Mouse (Mus musculus): ENCODE data around the gene Dennd4a. TPM values are rescaled to one million over a fixed set of nuclear protein-coding genes. Genes with fewer than 3 reads are reported as not detected.
A peak's percentile ranks its signal among the peaks of the same experiment; 100 is the strongest.

Gene Dennd4a
- total RNA-seq, 2 experiments from 2014 or later, result 24.9 to 47.0 TPM

GRCm38 (mm10) chr9:64907441-64907840, 96.3 kb downstream of the Dennd4a start:
- ATAC-seq (replicated peaks; ENCODE audit: poor library complexity), result no peak

DNA sequence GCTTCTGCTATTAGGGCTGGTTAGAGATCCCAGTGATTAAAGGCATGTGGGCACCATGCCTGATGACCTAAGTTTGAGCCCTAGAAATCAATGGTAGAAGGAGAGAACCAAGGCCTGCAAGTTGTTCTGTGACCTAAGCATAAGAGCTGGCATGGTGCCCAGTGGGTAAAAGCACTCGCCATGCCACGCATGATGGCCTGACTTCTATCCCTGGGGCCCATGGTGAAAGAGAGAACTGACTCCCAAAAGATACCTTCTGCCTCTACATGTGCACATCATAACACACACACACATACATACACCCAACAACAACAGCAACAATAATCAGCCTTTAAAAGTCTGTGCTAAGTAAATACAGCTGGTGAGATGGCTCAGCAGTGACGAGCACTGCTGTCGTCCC, 102.3 kb downstream of the Dennd4a start:
- no peak for ATAC-seq (replicated peaks; ENCODE audit: poor library complexity)

GRCm38 (mm10) chr9:64913973-64914372, 102.8 kb downstream of the Dennd4a start:
- no peak for ATAC-seq (replicated peaks; ENCODE audit: poor library complexity)

GRCm38 (mm10) chr9:64914629-64915028, 103.5 kb downstream of the Dennd4a start:
- 0 out of 2 replicates have a peak, but pooled peaks have one; percentile 26 for ATAC-seq (replicated peaks; ENCODE audit: poor library complexity)

GRCm38 (mm10) chr9:64918560-64918959, 107.4 kb downstream of the Dennd4a start:
- ATAC-seq (replicated peaks; ENCODE audit: poor library complexity), result peak; percentile 64

GRCm38 (mm10) chr9:64925771-64926170, 114.6 kb downstream of the Dennd4a start:
- ATAC-seq (replicated peaks; ENCODE audit: poor library complexity), result peak; percentile 88

DNA sequence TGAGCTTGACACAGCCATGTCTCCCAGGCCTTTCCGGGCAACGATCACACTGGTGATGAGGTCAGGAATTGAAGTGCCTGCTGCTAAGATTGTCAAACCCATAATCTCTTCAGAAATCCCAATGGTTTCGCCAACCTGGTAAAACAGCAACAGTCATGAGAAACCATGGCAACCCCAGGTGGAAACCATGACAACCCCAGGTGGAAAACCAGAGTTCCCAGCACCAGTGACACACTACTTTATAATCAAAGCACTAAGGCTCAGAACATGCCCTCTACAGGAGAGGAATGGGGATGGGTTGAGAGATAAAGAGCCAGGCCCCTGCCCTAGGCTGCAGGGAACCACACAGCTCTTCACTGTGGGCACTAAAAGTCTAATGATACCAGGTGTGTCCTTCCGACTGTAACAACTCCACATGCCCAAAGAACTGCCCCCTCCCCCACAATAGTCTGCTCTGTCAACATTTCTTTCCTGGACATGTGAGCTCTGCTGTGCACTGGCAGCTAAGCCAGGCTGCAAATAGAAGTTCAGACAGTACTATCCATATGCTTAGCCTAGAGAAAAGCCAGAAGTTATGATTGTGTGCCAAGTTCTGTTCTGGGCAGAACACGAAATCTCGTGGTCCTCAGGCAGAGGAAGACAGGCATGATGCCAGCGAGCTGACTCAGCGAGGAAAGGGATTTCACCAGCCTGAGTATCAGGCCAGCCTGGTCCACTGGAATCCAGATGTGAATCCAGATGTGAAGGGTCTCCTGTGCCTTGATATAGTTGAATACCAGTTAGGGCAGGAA, 115.3 kb downstream of the Dennd4a start:
- ATAC-seq (replicated peaks; ENCODE audit: poor library complexity), result 0 out of 2 replicates have a peak, but pooled peaks have one; percentile 10

- no peak for ATAC-seq (replicated peaks; ENCODE audit: poor library complexity)
Observed at GRCm38 (mm10) chr9:64930256-64930655, 119.1 kb downstream of the Dennd4a start.

DNA sequence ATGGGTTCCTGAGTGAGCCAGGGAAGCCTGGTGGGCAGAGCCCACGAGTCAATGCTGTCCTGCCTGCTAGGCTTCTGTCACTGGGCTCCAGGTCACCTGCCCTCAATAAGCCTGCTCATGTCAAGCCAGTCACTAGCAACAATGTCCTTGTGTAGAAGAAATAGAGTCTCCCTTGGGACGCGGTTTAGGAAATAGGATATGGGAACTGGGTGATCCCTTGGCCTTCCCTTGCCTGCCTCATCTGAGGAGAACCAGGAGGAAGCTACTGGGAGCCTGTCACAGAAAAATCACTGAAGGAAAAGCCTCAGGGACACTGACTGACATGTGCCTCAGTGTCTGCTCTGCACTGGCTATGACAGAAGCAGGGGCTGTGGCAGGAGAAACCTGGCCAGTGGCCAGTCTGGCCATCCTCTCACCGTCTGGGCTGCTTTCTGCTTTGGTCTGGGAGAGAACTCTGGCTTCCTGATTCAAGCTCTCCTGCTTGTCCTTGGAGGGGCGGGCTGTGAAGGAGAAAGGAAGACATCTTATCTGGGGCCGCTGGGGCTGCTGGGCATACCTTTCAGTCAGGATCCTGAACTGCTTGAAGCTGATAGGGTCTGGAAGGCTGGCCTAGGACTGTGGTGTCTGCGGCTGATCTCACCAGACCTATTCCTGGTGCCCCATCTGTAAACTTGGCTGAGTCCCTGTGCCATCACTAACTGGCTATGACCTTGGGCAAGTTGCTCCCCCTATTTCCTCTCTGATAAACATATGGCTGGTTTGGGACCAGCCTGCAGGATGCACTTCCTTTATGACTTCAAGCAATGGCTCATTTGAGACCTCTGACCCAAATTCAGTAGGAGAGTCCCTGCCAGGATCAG, 120.8 kb downstream of the Dennd4a start:
- peak; percentile 62 for ATAC-seq (replicated peaks; ENCODE audit: poor library complexity)

GRCm38 (mm10) chr9:64934015-64934754, 123.0 kb downstream of the Dennd4a start:
- 0 out of 2 replicates have a peak, but pooled peaks have one; percentile 23 for ATAC-seq (replicated peaks; ENCODE audit: poor library complexity)

- peak; percentile 54 for ATAC-seq (replicated peaks; ENCODE audit: poor library complexity)
Observed at GRCm38 (mm10) chr9:64936508-64936907, 125.4 kb downstream of the Dennd4a start.

DNA sequence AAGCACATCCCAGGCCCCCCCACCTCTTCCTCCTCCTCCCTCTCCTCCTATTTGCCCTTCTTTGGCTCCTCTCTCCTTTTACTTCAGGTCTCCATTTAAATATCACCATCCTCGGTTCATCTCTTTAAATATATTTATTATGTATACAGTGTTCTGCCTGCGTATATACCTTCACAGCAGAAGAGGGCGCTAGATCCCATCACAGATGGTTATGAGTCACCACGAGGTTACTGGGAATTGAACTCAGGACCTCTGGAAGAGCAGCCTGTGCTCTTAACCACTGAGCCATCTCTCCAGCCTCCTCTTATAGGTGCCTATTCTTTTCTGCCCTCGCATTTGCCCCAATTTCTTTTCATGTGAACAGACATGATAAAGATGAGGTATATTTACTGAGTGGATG, 126.4 kb downstream of the Dennd4a start:
- ATAC-seq (replicated peaks; ENCODE audit: poor library complexity), result no peak

- peak; percentile 69 for ATAC-seq (replicated peaks; ENCODE audit: poor library complexity)
Observed at GRCm38 (mm10) chr9:64938535-64938934, 127.4 kb downstream of the Dennd4a start.

DNA sequence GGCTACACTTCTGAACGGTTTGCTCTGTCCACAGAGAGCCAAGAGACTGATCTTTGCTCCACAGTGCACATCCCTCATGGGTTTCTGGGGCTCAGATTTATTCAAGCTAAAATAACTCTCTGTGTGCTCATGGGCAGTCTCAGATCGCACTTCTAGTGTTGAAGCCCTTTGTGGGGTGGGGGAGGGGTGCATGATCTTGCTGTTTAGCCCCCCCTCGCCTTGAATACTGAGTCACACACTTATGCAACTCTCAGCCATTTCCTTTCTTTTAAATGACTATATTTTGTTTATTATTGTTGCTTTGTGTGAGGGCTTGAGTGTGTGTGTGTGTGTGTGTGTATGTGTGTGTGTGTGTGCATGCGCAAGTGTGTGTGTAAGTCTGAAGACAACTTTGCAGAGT, 128.1 kb downstream of the Dennd4a start:
- ATAC-seq (replicated peaks; ENCODE audit: poor library complexity), result no peak

- no peak for ATAC-seq (replicated peaks; ENCODE audit: poor library complexity)
Observed at GRCm38 (mm10) chr9:64939790-64940189, 128.7 kb downstream of the Dennd4a start.

GRCm38 (mm10) chr9:64940731-64941346, 129.7 kb downstream of the Dennd4a start:
- no peak for ATAC-seq (replicated peaks; ENCODE audit: poor library complexity)

DNA sequence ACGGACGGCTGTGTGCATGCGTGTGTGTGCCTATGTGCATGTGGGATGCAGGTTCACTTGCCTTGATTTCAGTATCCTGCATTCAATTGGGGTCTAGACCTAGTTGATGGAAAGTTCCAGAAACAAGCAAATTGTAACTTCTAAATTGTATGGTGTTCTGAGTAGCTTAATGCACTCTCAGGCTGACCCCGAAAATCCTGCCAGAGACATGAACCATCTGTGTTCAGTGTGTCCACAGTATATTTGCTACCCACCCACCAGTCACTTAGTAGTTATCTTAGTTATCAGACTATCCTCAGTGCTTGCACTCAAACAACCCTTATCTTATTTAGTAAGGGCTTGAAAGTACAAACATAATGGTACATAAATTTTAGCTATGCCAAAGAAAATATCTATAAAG, 130.5 kb downstream of the Dennd4a start:
- ATAC-seq (replicated peaks; ENCODE audit: poor library complexity), result no peak

DNA sequence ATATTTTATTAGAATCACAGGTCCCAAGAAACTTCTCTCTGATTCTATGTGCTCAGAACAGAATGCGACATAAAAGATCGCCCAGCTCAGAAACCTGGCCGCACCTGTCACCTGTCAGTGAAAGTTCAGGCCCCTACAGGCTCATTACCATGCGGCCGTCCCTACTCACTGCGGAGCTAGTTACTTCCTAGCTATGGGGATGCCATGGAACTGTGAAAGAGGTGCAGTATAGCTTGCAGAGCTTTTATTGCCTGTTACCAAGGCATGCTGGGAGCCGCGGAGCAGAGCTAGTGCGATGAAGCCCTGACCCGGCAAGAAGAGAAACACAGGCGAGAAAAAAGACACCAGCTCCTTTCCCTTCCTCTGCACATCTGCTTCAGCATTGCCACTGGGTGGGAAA, 132.9 kb downstream of the Dennd4a start:
- no peak for ATAC-seq (replicated peaks; ENCODE audit: poor library complexity)

DNA sequence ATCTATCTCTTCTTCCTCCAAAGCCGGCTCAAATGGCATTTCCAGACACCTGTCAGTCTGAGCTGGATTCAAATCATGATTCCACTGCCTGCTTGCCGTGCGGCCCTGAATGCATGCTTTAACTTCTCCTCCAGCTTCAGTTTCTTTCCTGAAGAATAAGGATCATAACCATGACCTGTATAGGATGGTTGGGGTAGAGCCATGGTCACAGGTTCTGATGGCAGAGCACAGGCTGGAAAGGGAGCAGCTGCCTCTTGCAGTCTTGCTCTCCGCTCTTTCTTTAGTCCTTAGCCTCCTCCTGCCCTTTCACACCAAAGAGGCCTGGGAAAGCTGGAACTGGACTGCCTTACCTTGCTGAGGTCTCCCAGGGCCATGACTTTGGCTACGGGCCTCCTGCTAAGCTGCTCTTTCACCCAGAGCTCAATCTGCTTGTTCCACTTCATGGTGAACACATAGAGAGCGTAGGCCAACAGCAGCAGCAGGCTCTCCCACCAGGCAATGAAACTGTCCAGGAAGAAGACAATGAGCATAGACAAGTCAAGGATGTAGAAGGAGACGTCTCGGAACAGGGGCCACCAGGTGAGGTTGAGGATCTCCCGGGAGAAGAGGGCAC, 136.4 kb downstream of the Dennd4a start:
- no peak for ATAC-seq (replicated peaks; ENCODE audit: poor library complexity)

DNA sequence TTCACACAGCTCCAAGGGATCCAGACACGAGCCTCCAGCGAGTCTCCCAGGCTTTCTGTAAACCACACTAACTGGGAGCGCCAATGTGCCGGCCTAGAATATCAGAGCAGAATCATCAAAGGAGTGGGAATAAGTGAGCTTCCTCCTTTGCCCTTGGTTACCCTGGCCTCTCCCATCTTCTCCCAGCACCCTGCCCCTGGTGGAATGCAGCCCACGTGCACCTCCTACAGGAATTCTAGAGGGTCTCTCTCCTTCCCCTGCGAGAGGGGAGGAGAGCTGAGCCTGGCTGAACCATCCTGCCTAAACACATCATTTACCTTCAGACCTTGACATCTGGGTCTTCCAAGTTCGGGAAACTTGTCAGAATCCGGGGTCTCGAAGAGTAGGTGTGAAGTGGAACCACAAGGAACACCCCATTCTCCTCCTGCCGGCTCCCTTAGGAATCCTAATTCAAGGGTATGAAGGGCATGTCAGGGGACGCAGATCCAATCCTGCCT, 140.1 kb downstream of the Dennd4a start, which contains the start of gene Slc24a1:
Gene Slc24a1, minus strand, starts transcription at position 447 of the 497 bp plus-strand sequence.
- ATAC-seq (replicated peaks; ENCODE audit: poor library complexity), result no peak

All from megakaryocyte progenitor cell, adult 5-6 weeks (primary cell).